Mouse (Mus musculus) bone marrow macrophage, adult 2 months (primary cell): Measurements from ENCODE around the gene Capzb.

Experiments used
- CTCF ChIP-seq: IDR thresholded peaks from 2 replicates; pipeline ENCODE4 v1.5.1; 2012; ENCODE audit warnings: low read depth, mild to moderate bottlenecking, low read length, moderate library complexity
- POLR2A ChIP-seq: IDR thresholded peaks from 2 replicates; pipeline ENCODE4 v1.6.1; 2012; ENCODE audit warnings: mild to moderate bottlenecking, low read depth, low read length, borderline replicate concordance

DNA sequence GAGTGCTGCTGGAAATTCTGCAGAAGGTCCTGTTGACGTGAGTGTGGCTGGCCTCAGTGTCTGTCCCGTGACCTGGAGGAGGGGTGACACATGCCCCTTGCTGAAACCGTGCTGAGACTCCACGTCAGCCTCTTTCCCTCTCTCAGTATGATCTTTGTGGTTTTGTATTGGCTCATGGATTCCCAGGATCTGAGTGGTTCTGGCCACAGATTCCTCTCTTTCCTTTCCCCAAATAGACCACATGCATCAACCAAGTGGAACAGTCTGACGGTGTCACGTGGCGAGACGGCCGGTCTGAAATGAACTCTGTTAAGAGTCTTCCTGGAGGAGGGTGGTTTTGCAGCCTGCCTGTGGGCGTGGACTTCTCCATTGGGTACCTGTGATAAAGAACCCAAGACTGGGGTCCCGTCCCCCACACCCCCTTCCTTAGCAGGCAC, 21.3 kb downstream of the Capzb start:
- TF ChIP-seq CTCF = no peak
- TF ChIP-seq POLR2A = no peak
